Comparison of ENCODE assay signal across 9 mouse cellular contexts in genomic region chr19:45230848-45231382, GRCm38 (mm10). TPM values are rescaled to one million over a fixed set of nuclear protein-coding genes. Genes with fewer than 3 reads are reported as not detected.
DNase-seq lines count a peak whose midpoint lies in the region; ATAC-seq and TF ChIP-seq lines count a peak whose summit lies in the region.
"Had no signal": no experiment of that assay in that cellular context is flagged by ENCODE, and none has a peak within 500 bp of the region (broad histone marks: within the 10 kb centered on the region; RNA-seq: fewer than 3 reads in every experiment).

No protein-coding gene starts in this region.

- WGBS in heart, embryonic 10.5 days, result under 1% methylated on average over 51 of the region's 51 CpGs
- 0% methylated on average over 41 of the region's 51 CpGs for WGBS in neural tube, embryonic 11.5 days
- WGBS in limb, embryonic 14.5 days, result under 1% methylated on average over 33 of the region's 51 CpGs

- peaks cover 53% of the 10 kb centered on the region for H3K4me1 ChIP-seq in heart, embryonic 10.5 days
- peaks cover 19% of the 10 kb centered on the region for H3K4me1 ChIP-seq in neural tube, embryonic 11.5 days (ENCODE audit: control insufficient read depth, insufficient read depth, low read length)
- H3K4me1 ChIP-seq in limb, embryonic 14.5 days (ENCODE audit: control insufficient read depth, insufficient read depth, low read length), result peaks cover 14% of the 10 kb centered on the region; the same call in 1 of the 2 replicates

- no peaks in the 10 kb centered on the region for H3K36me3 ChIP-seq in heart, embryonic 10.5 days
- no peaks in the 10 kb centered on the region for H3K36me3 ChIP-seq in neural tube, embryonic 11.5 days (ENCODE audit: control insufficient read depth, insufficient read depth, low read length)
- H3K36me3 ChIP-seq in limb, embryonic 14.5 days (ENCODE audit: control insufficient read depth, insufficient read depth, low read length), result no peaks in the 10 kb centered on the region

- no peak overlapping the region for H3K27ac ChIP-seq in heart, embryonic 10.5 days
- peak overlapping the region; percentile 84 for H3K27ac ChIP-seq in neural tube, embryonic 11.5 days (ENCODE audit: low read depth, low read length)
- H3K27ac ChIP-seq in limb, embryonic 14.5 days (replicated peaks; ENCODE audit: low read depth, low read length), result no peak overlapping the region

- H3K9ac ChIP-seq in neural tube, embryonic 11.5 days (ENCODE audit: low read length), result no peak overlapping the region; the same call in 1 of the 2 replicates
- no peak overlapping the region for H3K9ac ChIP-seq in limb, embryonic 14.5 days (ENCODE audit: low read depth, low read length, severe bottlenecking)

- no peak for TF ChIP-seq POLR2A in limb, embryonic 14.5 days (IDR thresholded peaks at IDR 0.05; ENCODE audit: borderline replicate concordance, extremely low read depth, insufficient read depth, insufficient read length)

- H3K4me2 ChIP-seq in neural tube, embryonic 11.5 days (ENCODE audit: low read depth), result peak overlapping the region; percentile 39
- peak overlapping the region; percentile 25 for H3K4me2 ChIP-seq in limb, embryonic 14.5 days (replicated peaks; ENCODE audit: low read depth, low read length, severe bottlenecking)

- intact Hi-C loops in heart, postnatal 10 days (cut with DNase I), result no loop called here
- intact Hi-C loops in gastrocnemius, postnatal 14 days (cut with DNase I; ENCODE audit: low total_unique reads), result no loop called here

- ATAC-seq in neural tube, embryonic 11.5 days (ENCODE audit: insufficient read depth, low FRiP score, low TSS enrichment), result peak; percentile 73
- no peak for ATAC-seq in limb, embryonic 14.5 days (ENCODE audit: low FRiP score, low read depth)
- ATAC-seq in CD4-positive, CD25-positive, alpha-beta regulatory T cell, adult 4 months, result no peak

- H3K4me3 ChIP-seq in heart, embryonic 10.5 days, result peak overlapping the region; percentile 47
- peak overlapping the region; percentile 44 for H3K4me3 ChIP-seq in neural tube, embryonic 11.5 days (ENCODE audit: low read depth, low read length)
- peak overlapping the region; percentile 24 for H3K4me3 ChIP-seq in limb, embryonic 14.5 days (replicated peaks; ENCODE audit: low read length)

- no peak for DNase-seq in heart, embryonic 10.5 days (ENCODE audit: low spot score)
- DNase-seq in heart, postnatal 10 days, result no peak
- peak; percentile 82 for DNase-seq in neural tube, embryonic 11.5 days (ENCODE audit: low spot score)
- no peak for DNase-seq in neural tube, embryonic 10.5 days (ENCODE audit: extremely low spot score, low spot score)
- DNase-seq in limb, embryonic 14.5 days (ENCODE audit: low spot score), result no peak
- no peak for DNase-seq in gastrocnemius, postnatal 14 days
- DNase-seq in layer of hippocampus, postnatal 14 days (ENCODE audit: low spot score in 2 of 2), result no peak

- peaks cover 100% of the 10 kb centered on the region for H3K27me3 ChIP-seq in heart, embryonic 10.5 days (ENCODE audit: insufficient read depth, poor library complexity, severe bottlenecking)
- H3K27me3 ChIP-seq in neural tube, embryonic 11.5 days (ENCODE audit: control insufficient read depth, insufficient read depth, low read length), result peaks cover 96% of the 10 kb centered on the region
- H3K27me3 ChIP-seq in limb, embryonic 14.5 days (ENCODE audit: control insufficient read depth, insufficient read depth, low read length), result peaks cover 97% of the 10 kb centered on the region

- H3K9me3 ChIP-seq in heart, embryonic 10.5 days, result no peaks in the 10 kb centered on the region
- no peaks in the 10 kb centered on the region for H3K9me3 ChIP-seq in neural tube, embryonic 11.5 days (ENCODE audit: control insufficient read depth, low read length)
- no peaks in the 10 kb centered on the region for H3K9me3 ChIP-seq in limb, embryonic 14.5 days (ENCODE audit: control insufficient read depth, low read length)

RNA-seq across cellular contexts. Expression of gene Lbx1, which starts 4.7 kb away (rescaled TPM):
- polyA plus RNA-seq in heart, embryonic 10.5 days (2016; fragmentation: Nextera tagmentation; extraction: Ambion mirVana), result 0.20 and 1.0 TPM in 2 replicates
- total RNA-seq in heart, postnatal 10 days (2021), result not detected
- polyA plus RNA-seq in neural tube, embryonic 11.5 days (2014; fragmentation: Nextera tagmentation; extraction: Ambion mirVana), result 7.7 TPM in 2 replicates
- 2.7 and 3.9 TPM in 2 replicates for polyA plus RNA-seq in limb, embryonic 14.5 days (2012; rRNA removed)
- 1.4 and 2.2 TPM in 2 replicates for polyA plus RNA-seq in limb, embryonic 14.5 days (2014; fragmentation: Nextera tagmentation; extraction: Ambion mirVana)
- not detected for polyA plus RNA-seq in CD4-positive, CD25-positive, alpha-beta regulatory T cell, adult 4 months (2017; shearing (Covaris generic))
- total RNA-seq in gastrocnemius, postnatal 14 days (2021), result 10 to 100 TPM; 32.2 to 38.1 TPM
- total RNA-seq in layer of hippocampus, postnatal 14 days (2021), result not detected
- polyA plus RNA-seq: large intestine, adult 2 months had no signal
